Mouse (Mus musculus) liver, postnatal 0 days (tissue): Measurements from ENCODE around the gene Atg9a. TPM values are rescaled to one million over a fixed set of nuclear protein-coding genes. Genes with fewer than 3 reads are reported as not detected.
A peak's percentile ranks its signal among the peaks of the same experiment; 100 is the strongest.

ENCODE experiments used
- ATAC-seq: fragments of 200-750 bp; cut with Nextera tagmentation; 2 replicates; pipeline ENCODE4 v1.8.0; 2017; ENCODE audit warnings: mild to moderate bottlenecking, moderate library complexity
- DNase-seq: peaks from one replicate; pipeline ENCODE4 v3.0.0-alpha.2; 2016
- H3K27ac ChIP-seq: fragments of 300-500 bp; sonication (generic); 2 replicates; pipeline ENCODE4 v1.5.1; 2014; ENCODE audit warnings: antibody characterized with exemption, moderate library complexity, mild to moderate bottlenecking, low read depth
- H3K27me3 ChIP-seq: fragments of 300-500 bp; sonication (generic); 2 replicates; pipeline ENCODE4 v1.6.1; 2014; ENCODE audit warnings: low read length, control low read depth, mixed read lengths; ENCODE audit not compliant: insufficient read depth
- H3K36me3 ChIP-seq: fragments of 300-500 bp; sonication (generic); replicated peaks from 2 replicates; pipeline ENCODE4 v1.6.1; 2014; ENCODE audit warnings: mild to moderate bottlenecking, control low read depth, low read length, moderate library complexity, mixed read lengths; ENCODE audit not compliant: insufficient read depth
- H3K4me1 ChIP-seq: fragments of 300-500 bp; sonication (generic); 2 replicates; pipeline ENCODE4 v1.6.1; 2014; ENCODE audit warnings: antibody characterized with exemption, mild to moderate bottlenecking, control low read depth; ENCODE audit not compliant: insufficient read depth
- H3K4me2 ChIP-seq: fragments of 300-500 bp; sonication (generic); 2 replicates; pipeline ENCODE4 v1.6.1; 2014; ENCODE audit warnings: low read depth, mild to moderate bottlenecking, low read length, moderate library complexity, mixed read lengths
- H3K4me3 ChIP-seq: fragments of 300-500 bp; sonication (generic); 2 replicates; pipeline ENCODE4 v1.5.1; 2014; ENCODE audit warnings: low read depth, low read length
- H3K9ac ChIP-seq: fragments of 300-500 bp; sonication (generic); replicated peaks from 2 replicates; pipeline ENCODE4 v1.6.1; 2014; ENCODE audit warnings: mild to moderate bottlenecking, moderate library complexity
- H3K9me3 ChIP-seq: fragments of 300-500 bp; sonication (generic); 2 replicates; pipeline ENCODE4 v1.6.1; 2016; ENCODE audit warnings: mild to moderate bottlenecking, control low read depth, low read length, mixed read lengths
- CTCF ChIP-seq: sonication (generic); IDR thresholded peaks from 2 replicates; pipeline ENCODE4 v1.5.1; 2016; ENCODE audit warnings: antibody characterized with exemption, low read depth
- EP300 ChIP-seq: IDR thresholded peaks from 2 replicates; pipeline ENCODE4 v1.6.1; 2016; ENCODE audit warnings: antibody characterized with exemption, low read depth, mild to moderate bottlenecking
- WGBS: fragments of 180-500 bp; shearing (Covaris S2); extraction: QIAGEN DNeasy Blood & Tissue Kit; methylation state at CpG from one replicate; pipeline ENCODE4 v1.1.7; 2014; ENCODE audit not compliant: insufficient replicate concordance; 5-methylcytosine and 5-hydroxymethylcytosine counted together
- polyA plus RNA-seq: library from polyadenylated mRNA; unstranded; fragments of >200 nt; fragmentation: Nextera tagmentation; extraction: Ambion mirVana; gene quantifications from 2 replicates; pipeline ENCODE4 v1.2.1, GENCODE M21; 2015

Gene Atg9a
- polyA plus RNA-seq, 1 experiment from 2014 or later, result 17.8 TPM

DNA sequence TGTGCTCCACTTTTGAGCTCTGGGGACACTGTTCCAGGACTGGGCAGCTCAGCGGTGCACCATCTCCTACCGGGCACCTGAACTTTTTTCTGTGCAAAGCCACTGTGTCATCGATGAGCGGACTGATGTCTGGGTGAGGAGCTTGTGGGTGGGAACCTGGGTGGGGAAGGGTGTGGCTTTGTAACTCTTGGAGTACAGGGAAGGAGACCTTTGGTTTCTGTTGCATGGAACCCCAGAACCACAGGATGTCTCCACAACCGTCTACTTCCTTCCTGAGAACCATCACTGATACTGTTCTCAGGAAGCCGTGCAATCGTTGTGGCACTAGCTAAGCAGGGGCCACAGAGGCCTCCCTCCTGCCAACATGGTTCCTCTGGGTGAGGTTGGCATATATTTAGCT is 21.1 kb upstream of the Atg9a start:
- peak overlapping the region; percentile 82 for H3K4me3 ChIP-seq
- H3K9ac ChIP-seq, result peak overlapping the region; percentile 85; the same call in 1 of the 2 replicates
- ATAC-seq (no peak), DNase-seq (peak; percentile 67)
- H3K27me3 ChIP-seq, result no peaks in the 10 kb centered on the region
- H3K4me2 ChIP-seq, result peak overlapping the region; percentile 100
- H3K36me3 ChIP-seq, result peaks cover 50% of the 10 kb centered on the region
- peaks cover 81% of the 10 kb centered on the region for H3K4me1 ChIP-seq
- TF ChIP-seq CTCF (no peak), EP300 (no peak; the same call in 1 of the 2 replicates)
- 18% methylated on average over 7 of the region's 7 CpGs for WGBS
- no peaks in the 10 kb centered on the region for H3K9me3 ChIP-seq
- peak overlapping the region; percentile 95 for H3K27ac ChIP-seq

DNA sequence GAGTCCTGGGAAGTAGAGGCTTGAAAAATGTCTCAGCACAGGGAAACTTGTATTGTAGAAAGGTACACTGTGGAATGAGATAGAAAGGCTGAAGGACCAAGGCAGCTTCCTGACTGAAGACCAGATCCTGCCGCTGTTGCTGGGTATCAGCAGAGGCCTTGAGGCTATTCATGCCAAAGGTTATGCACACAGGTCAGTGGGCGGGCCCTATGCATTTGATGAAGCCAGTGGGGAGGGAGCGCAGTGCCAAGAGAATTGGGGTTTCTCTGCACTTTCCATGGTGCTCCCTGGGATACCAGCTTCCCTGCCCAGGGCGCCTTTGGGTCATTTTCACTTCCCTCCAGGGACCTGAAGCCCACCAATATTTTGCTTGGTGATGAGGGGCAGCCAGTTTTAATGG is 20.5 kb upstream of the Atg9a start:
- DNase-seq, result peak; percentile 66
- Histone ChIP-seq H3K4me1 (peaks cover 77% of the 10 kb centered on the region), H3K9me3 (no peaks in the 10 kb centered on the region), H3K27me3 (no peaks in the 10 kb centered on the region), H3K4me3 (peak overlapping the region; percentile 82), H3K4me2 (peak overlapping the region; percentile 100), H3K36me3 (peaks cover 50% of the 10 kb centered on the region), H3K27ac (peak overlapping the region; percentile 95), H3K9ac (peak overlapping the region; percentile 85)
- TF ChIP-seq EP300, result no peak
- no peak for TF ChIP-seq CTCF
- peak; percentile 8; the same call in 1 of the 2 replicates for ATAC-seq
- WGBS, result 50% methylated on average over 4 of the region's 4 CpGs

GRCm38 (mm10) chr1:75211141-75211708 is 19.2 kb upstream of the Atg9a start:
- Histone ChIP-seq H3K9ac (peak overlapping the region; percentile 85), H3K27ac (peak overlapping the region; percentile 95), H3K9me3 (no peaks in the 10 kb centered on the region), H3K4me3 (peak overlapping the region; percentile 82), H3K4me2 (peak overlapping the region; percentile 100), H3K36me3 (peaks cover 42% of the 10 kb centered on the region), H3K4me1 (peaks cover 64% of the 10 kb centered on the region), H3K27me3 (no peaks in the 10 kb centered on the region)
- DNase-seq, result no peak
- TF ChIP-seq CTCF (no peak), EP300 (no peak)
- WGBS, result 7% methylated on average over 17 of the region's 17 CpGs
- ATAC-seq, result no peak

DNA sequence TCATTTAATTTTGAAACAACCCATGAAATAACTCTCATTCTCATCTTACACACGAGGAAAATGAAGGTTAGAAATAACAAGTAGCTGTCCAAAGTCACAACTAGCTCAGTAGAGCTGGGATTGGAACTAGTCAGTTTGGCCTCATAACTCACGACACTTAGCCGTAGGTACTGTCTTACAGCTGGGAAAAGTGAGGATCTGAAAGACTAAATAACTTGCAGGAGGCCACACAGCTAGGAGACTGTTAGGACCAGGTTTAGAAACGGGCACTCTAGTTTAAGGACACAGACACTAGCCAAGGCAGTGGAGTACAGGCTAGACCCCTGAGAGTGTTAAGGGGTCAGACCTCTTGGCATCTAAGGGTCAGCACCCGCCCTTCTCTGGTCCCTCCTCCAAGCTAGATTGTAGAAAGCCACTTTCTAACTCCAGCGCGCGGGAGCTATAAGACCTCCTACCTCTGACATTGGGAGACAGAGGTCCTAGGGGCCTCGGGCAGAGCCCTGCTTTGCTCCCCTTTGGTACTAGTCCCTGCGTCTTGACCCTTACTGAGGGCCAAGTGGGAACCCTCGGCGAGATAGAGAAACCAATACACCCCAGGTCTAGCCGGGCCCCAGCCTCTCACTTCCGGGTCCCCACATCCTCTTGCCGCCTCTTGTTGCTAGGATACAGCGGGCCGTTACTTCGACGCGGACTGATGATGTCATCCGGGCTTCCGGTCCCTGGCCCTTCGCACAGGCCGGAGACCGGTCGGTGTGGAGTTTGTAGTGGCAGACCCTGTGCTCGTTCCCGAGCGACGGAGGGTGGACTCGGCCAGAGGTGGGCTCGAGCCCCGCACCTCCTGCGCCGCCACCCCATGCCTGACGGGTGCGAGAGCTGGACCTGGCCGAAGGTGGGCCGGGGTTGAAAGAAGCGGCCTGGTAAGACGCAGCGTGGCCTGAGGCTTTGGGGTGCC is 18.4 kb upstream of the Atg9a start, which contains the start of the genes Glb1l and Stk16:
Gene Glb1l, minus strand, starts transcription at position 678 of the 952 bp plus-strand sequence.
Gene Stk16, plus strand, starts transcription at position 703 of the 952 bp plus-strand sequence.
- DNase-seq, result peak; percentile 97
- peak; percentile 72; the same call in 1 of the 2 replicates for TF ChIP-seq EP300
- TF ChIP-seq CTCF, result no peak
- 3% methylated on average over 42 of the region's 42 CpGs for WGBS
- peak within 1 kb of the TSS; percentile 82 for H3K4me3 ChIP-seq
- no peaks in the 10 kb centered on the region for H3K27me3 ChIP-seq
- peaks cover 56% of the 10 kb centered on the region for H3K4me1 ChIP-seq
- H3K9me3 ChIP-seq, result no peaks in the 10 kb centered on the region
- peak within 1 kb of the TSS; percentile 100 for H3K4me2 ChIP-seq
- H3K36me3 ChIP-seq, result peaks cover 34% of the 10 kb centered on the region
- H3K27ac ChIP-seq, result peak within 1 kb of the TSS; percentile 95
- H3K9ac ChIP-seq, result peak within 1 kb of the TSS; percentile 85
- ATAC-seq, result peak; percentile 84

- TF ChIP-seq CTCF (no peak), EP300 (no peak)
- H3K36me3 ChIP-seq, result peaks cover 21% of the 10 kb centered on the region
- WGBS, result 13% methylated on average over 34 of the region's 34 CpGs
- DNase-seq, result no peak
- H3K4me2 ChIP-seq, result peak overlapping the region; percentile 100
- H3K27ac ChIP-seq, result peak overlapping the region; percentile 42
- no peaks in the 10 kb centered on the region for H3K9me3 ChIP-seq
- peak overlapping the region; percentile 82 for H3K4me3 ChIP-seq
- peaks cover 45% of the 10 kb centered on the region for H3K4me1 ChIP-seq
- no peaks in the 10 kb centered on the region for H3K27me3 ChIP-seq
- ATAC-seq, result no peak
- peak overlapping the region; percentile 63 for H3K9ac ChIP-seq
Observed at GRCm38 (mm10) chr1:75208967-75209678, 17.1 kb upstream of the Atg9a start.
